Mouse (Mus musculus) liver, embryonic 14.5 days (tissue): ENCODE measurements around the gene Ltv1. TPM values are rescaled to one million over a fixed set of nuclear protein-coding genes. Genes with fewer than 3 reads are reported as not detected.

ENCODE experiments used
- ATAC-seq: fragments of 200-750 bp; cut with Nextera tagmentation; 2 replicates; pipeline ENCODE4 v1.8.0; 2017; ENCODE audit warnings: moderate number of reproducible peaks, mild to moderate bottlenecking, moderate library complexity; ENCODE audit not compliant: insufficient read depth
- DNase-seq, 3 experiments: peaks; one replicate each; pipeline ENCODE4 v3.0.0-alpha.2; 2012 to 2013; ENCODE audit warnings: low read depth in 3 of 3, low spot score in 3 of 3
- H3K27ac ChIP-seq: fragments of 300-500 bp; sonication (generic); 2 replicates; pipeline ENCODE4 v1.5.1; 2014; ENCODE audit warnings: moderate library complexity, mild to moderate bottlenecking, control low read depth, inconsistent platforms
- H3K27me3 ChIP-seq: fragments of 300-500 bp; sonication (generic); 2 replicates; pipeline ENCODE4 v1.6.1; 2014; ENCODE audit warnings: mild to moderate bottlenecking, low read length, moderate library complexity; ENCODE audit not compliant: control insufficient read depth, insufficient read depth
- H3K36me3 ChIP-seq: fragments of 300-500 bp; sonication (generic); replicated peaks from 2 replicates; pipeline ENCODE4 v1.6.1; 2014; ENCODE audit warnings: low read depth; ENCODE audit not compliant: control insufficient read depth, insufficient read depth
- H3K4me1 ChIP-seq, 2 experiments: fragments of 200-500 bp in 1 of 2; fragments of 300-500 bp in 1 of 2; sonication (generic) in 1 of 2; replicated peaks; 2 replicates each; pipeline ENCODE4 v1.6.1; 2012 to 2014; ENCODE audit warnings: antibody characterized with exemption in 1 of 2, inconsistent platforms in 1 of 2, low read length in 1 of 2; ENCODE audit not compliant: control insufficient read depth in 2 of 2, insufficient read depth in 2 of 2
- H3K4me2 ChIP-seq: fragments of 300-500 bp; sonication (generic); 2 replicates; pipeline ENCODE4 v1.6.1; 2014; ENCODE audit warnings: low read depth, mild to moderate bottlenecking, control low read depth, moderate library complexity
- H3K4me3 ChIP-seq, 2 experiments: fragments of 200-500 bp in 1 of 2; fragments of 300-500 bp in 1 of 2; sonication (generic) in 1 of 2; 2 replicates each; pipeline ENCODE4 v1.5.1; 2012 to 2014; ENCODE audit warnings: low read depth in 2 of 2, low read length in 2 of 2, mild to moderate bottlenecking in 2 of 2, control low read depth in 1 of 2, inconsistent platforms in 1 of 2, moderate library complexity in 1 of 2; ENCODE audit not compliant: insufficient read depth in 1 of 2
- H3K9ac ChIP-seq: fragments of 300-500 bp; sonication (generic); replicated peaks from 2 replicates; pipeline ENCODE4 v1.6.1; 2014; ENCODE audit warnings: mild to moderate bottlenecking, control low read depth, moderate library complexity
- H3K9me3 ChIP-seq: fragments of 300-500 bp; sonication (generic); 2 replicates; pipeline ENCODE4 v1.6.1; 2016; ENCODE audit warnings: low read length, mixed read lengths; ENCODE audit not compliant: control insufficient read depth
- CTCF ChIP-seq: IDR thresholded peaks from 2 replicates; pipeline ENCODE4 v1.5.1; 2016; ENCODE audit warnings: antibody characterized with exemption, low read depth, control low read depth
- EP300 ChIP-seq: IDR thresholded peaks from 2 replicates; pipeline ENCODE4 v1.6.1; 2016; ENCODE audit warnings: antibody characterized with exemption, low read depth
- WGBS: fragments of 180-500 bp; shearing (Covaris S2); extraction: QIAGEN DNeasy Blood & Tissue Kit; methylation state at CpG from one replicate; pipeline ENCODE4 v1.1.7; 2014; ENCODE audit not compliant: insufficient replicate concordance; 5-methylcytosine and 5-hydroxymethylcytosine counted together
- polyA plus RNA-seq, 2 experiments: library from polyadenylated mRNA; depleted of rRNA in 1 of 2; stranded (reverse) in 1 of 2; unstranded in 1 of 2; fragments of >200 nt; fragmentation: Nextera tagmentation in 1 of 2; extraction: Ambion mirVana in 1 of 2; gene quantifications; 2 replicates each; pipeline versions ENCODE4 v1.2.1 to v1.2.3; 2012 to 2014

Gene Ltv1
- polyA plus RNA-seq, 2 experiments = 18.5 to 29.6 TPM

- ATAC-seq (no peak), DNase-seq (no peak)
- 41% methylated on average over 4 of the region's 4 CpGs for WGBS
- Histone ChIP-seq H3K9me3 (no peaks in the 10 kb centered on the region), H3K4me3 (no peak overlapping the region), H3K27ac (no peak overlapping the region), H3K9ac (no peak overlapping the region), H3K4me1 (no peaks in the 10 kb centered on the region), H3K27me3 (no peaks in the 10 kb centered on the region), H3K36me3 (peaks cover 27% of the 10 kb centered on the region), H3K4me2 (no peak overlapping the region)
- TF ChIP-seq CTCF = no peak
- TF ChIP-seq EP300 = no peak
These were observed 8.7 kb downstream of the Ltv1 start for GRCm38 (mm10) chr10:13184170-13184766.

DNA sequence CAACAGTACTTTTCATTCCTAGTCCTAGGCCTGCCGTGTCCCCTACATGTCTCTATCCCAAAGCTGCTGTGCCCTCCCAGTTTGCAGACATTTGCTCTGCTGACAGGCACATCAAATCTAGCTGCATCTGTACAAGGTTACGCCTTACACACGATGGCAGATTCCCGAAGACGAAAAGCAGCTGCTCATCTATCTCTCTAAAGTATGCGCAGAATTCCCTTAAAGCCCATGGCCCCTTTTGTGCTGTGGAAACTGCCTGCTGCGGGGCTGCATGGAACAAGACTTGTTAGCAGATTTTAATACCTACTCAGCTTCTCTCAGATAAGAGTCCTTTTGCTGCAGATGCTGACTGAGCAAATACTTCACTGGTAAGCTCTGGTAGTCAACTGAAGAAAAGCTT, 12.8 kb downstream of the Ltv1 start:
- ATAC-seq (no peak), DNase-seq (no peak)
- WGBS = 73% methylated on average over 7 of the region's 7 CpGs
- H3K9ac ChIP-seq = no peak overlapping the region
- H3K27me3 ChIP-seq = no peaks in the 10 kb centered on the region
- H3K9me3 ChIP-seq = no peaks in the 10 kb centered on the region
- peaks cover 37% of the 10 kb centered on the region for H3K36me3 ChIP-seq
- no peak overlapping the region for H3K4me3 ChIP-seq
- no peak overlapping the region for H3K4me2 ChIP-seq
- H3K27ac ChIP-seq = no peak overlapping the region
- no peak for TF ChIP-seq CTCF
- TF ChIP-seq EP300 = no peak
- no peaks in the 10 kb centered on the region for H3K4me1 ChIP-seq

GRCm38 (mm10) chr10:13177973-13178624, 14.9 kb downstream of the Ltv1 start, which contains the start of gene Zc2hc1b:
Gene Zc2hc1b, minus strand, starts transcription at chr10:13178023.
- Histone ChIP-seq H3K9me3 (no peaks in the 10 kb centered on the region), H3K4me3 (no peak within 1 kb of the TSS), H3K9ac (no peak within 1 kb of the TSS), H3K4me2 (no peak within 1 kb of the TSS), H3K36me3 (peaks cover 37% of the 10 kb centered on the region), H3K27me3 (no peaks in the 10 kb centered on the region), H3K27ac (no peak within 1 kb of the TSS), H3K4me1 (no peaks in the 10 kb centered on the region)
- WGBS = 69% methylated on average over 7 of the region's 7 CpGs
- TF ChIP-seq CTCF (no peak), EP300 (no peak)
- ATAC-seq (no peak), DNase-seq (no peak)

DNA sequence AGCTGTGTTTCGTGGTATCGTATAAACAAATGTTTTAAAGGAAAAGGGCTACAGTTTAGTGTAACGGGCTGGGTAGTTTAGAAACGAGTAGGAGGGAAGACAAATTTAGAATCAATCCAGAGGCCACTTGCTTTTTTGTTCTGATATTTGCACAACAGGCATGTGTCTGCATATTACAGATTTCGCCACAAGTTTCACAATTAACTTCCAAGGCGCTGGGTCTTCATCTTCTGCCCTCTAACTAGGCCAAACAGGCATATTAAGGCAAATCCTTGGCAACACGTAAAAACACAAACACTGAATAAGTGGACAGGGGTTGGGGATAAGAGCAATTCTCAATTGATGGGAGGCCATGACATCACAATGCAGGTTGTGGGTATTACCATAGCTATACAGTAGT, 17.1 kb downstream of the Ltv1 start:
- DNase-seq (no peak), ATAC-seq (no peak)
- peaks cover 25% of the 10 kb centered on the region for H3K36me3 ChIP-seq
- no peak overlapping the region for H3K4me2 ChIP-seq
- TF ChIP-seq CTCF (no peak), EP300 (no peak)
- H3K27me3 ChIP-seq = no peaks in the 10 kb centered on the region
- H3K27ac ChIP-seq = no peak overlapping the region
- H3K4me3 ChIP-seq = no peak overlapping the region
- H3K4me1 ChIP-seq = no peaks in the 10 kb centered on the region
- H3K9ac ChIP-seq = no peak overlapping the region
- H3K9me3 ChIP-seq = no peaks in the 10 kb centered on the region
- WGBS = 73% methylated on average over 7 of the region's 7 CpGs

DNA sequence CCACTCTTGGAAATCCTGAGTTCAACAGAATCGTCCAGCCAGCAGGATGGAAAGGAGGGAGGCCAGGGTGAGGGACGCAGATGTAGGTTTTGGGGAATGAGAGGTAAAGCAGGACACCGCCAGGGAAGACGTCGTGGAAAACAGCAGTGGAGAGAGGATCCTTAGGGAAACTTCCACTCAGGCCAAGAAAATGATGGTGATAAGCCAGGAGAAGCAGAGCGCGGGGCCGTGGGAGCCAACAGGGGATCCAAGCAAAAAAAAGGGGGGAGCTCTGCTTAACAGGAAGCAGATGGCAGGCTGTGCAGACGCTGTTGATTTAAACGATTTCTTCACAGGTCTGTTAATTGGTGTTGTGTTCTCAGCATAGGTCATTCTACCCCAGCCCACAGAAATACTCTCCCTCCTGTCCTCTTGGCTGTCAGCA, 20.2 kb downstream of the Ltv1 start:
- Histone ChIP-seq H3K4me2 (no peak overlapping the region), H3K9me3 (no peaks in the 10 kb centered on the region), H3K4me3 (no peak overlapping the region), H3K4me1 (0 out of 4 replicates have a peak, but pooled peaks cover 0 to 6% of the 10 kb centered on the region in 2 experiments), H3K9ac (no peak overlapping the region), H3K36me3 (peaks cover under 1% of the 10 kb centered on the region; the same call in 1 of the 2 replicates), H3K27ac (no peak overlapping the region), H3K27me3 (no peaks in the 10 kb centered on the region)
- no peak for DNase-seq
- ATAC-seq = no peak
- no peak for TF ChIP-seq EP300
- TF ChIP-seq CTCF = no peak
- 36% methylated on average over 10 of the region's 10 CpGs for WGBS
